Mouse (Mus musculus): ENCODE results near the gene Crhbp. TPM values are rescaled to one million over a fixed set of nuclear protein-coding genes. Genes with fewer than 3 reads are reported as not detected.
A peak's percentile ranks its signal among the peaks of the same experiment; 100 is the strongest.

Crhbp gene
- polyA plus RNA-seq (2016; fragmentation: Nextera tagmentation; extraction: Ambion mirVana) = 1.2 and 1.4 TPM in 2 replicates

DNA sequence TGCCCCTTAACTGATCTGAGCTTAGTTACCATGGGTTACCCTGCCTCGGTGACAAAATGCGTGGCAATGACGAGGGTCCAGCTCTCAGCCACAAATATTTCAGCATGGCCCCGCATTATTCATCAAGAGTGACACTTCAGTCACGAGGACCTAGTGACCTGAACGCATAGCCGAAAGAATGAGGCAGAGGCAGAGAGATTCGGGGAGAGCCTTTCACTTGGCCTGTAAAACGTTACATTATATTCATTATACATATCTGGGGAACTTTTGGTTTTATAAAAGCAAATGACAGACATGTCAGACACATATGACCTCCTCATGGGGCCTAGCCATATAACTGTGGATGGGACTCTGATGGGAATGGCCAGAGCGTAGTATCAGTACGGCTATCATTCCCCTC is at the start of gene Crhbp:
Gene Crhbp, minus strand, starts transcription at position 101 of the 400 bp plus-strand sequence.
- 65% methylated on average over 11 of the region's 11 CpGs for WGBS
- peak within 1 kb of the TSS; percentile 69; the same call in 1 of the 2 replicates for H3K27ac ChIP-seq
- H3K36me3 ChIP-seq (replicated peaks) = no peaks in the 10 kb centered on the region
- DNase-seq (ENCODE audit: extremely low spot score, low spot score) = no peak
- peaks cover 53% of the 10 kb centered on the region for H3K27me3 ChIP-seq (ENCODE audit: poor library complexity, severe bottlenecking)
- peaks cover 24% of the 10 kb centered on the region for H3K4me1 ChIP-seq
- H3K9me3 ChIP-seq = no peaks in the 10 kb centered on the region
- H3K4me3 ChIP-seq = peak within 1 kb of the TSS; percentile 61

DNA sequence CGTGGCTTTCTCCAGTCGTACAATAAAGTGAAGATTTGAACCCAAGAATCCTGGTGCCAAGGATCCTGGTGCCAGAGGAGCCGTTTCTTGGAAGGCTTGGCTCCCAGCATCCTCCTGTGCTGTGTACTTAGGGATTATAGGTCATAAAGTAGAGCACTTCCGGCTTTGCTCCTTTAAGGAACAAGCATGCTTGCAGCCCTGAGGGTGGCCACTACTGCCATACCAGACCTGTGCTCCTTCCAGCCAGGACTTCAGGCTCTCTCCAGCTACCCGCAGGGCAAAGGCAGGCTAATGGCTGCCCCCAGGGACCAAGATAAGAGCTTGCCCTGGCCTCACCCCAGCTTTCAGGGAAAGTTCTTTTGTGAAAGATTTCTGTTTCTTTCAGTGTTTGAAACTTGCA is 48.6 kb upstream of the Crhbp start:
- DNase-seq (ENCODE audit: extremely low spot score, low spot score) = no peak
- H3K4me1 ChIP-seq = peaks cover 6% of the 10 kb centered on the region; the same call in 1 of the 2 replicates
- 0 out of 2 replicates have a peak, but pooled peaks cover 5% of the 10 kb centered on the region for H3K27me3 ChIP-seq (ENCODE audit: poor library complexity, severe bottlenecking)
- no peaks in the 10 kb centered on the region for H3K36me3 ChIP-seq (replicated peaks)
- H3K9me3 ChIP-seq = no peaks in the 10 kb centered on the region
- WGBS = 81% methylated on average over 5 of the region's 5 CpGs
- H3K27ac ChIP-seq = no peak overlapping the region
- H3K4me3 ChIP-seq = no peak overlapping the region

DNA sequence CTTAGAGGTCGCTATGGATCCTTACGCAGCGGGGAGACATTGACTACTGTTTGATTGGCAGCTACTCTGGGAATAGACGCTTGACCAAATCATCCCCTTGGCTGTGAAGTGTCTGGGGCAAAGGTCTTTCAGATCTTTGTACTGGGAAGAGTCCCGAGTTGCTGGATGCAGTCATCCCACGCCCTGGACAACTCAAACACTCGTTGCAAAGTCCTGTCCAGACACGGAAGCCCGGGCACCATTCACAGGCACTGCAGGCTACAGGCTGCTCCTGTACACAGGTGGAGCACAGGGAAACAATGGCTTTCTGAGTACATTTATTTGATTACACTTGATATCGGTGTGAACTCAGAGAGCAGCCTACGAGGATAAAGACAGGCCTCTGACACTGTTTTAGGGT is 46.6 kb upstream of the Crhbp start:
- no peaks in the 10 kb centered on the region for H3K36me3 ChIP-seq (replicated peaks)
- H3K4me1 ChIP-seq = no peaks in the 10 kb centered on the region
- WGBS = 80% methylated on average over 11 of the region's 11 CpGs
- H3K9me3 ChIP-seq = no peaks in the 10 kb centered on the region
- no peak overlapping the region for H3K27ac ChIP-seq
- DNase-seq (ENCODE audit: extremely low spot score, low spot score) = no peak
- H3K27me3 ChIP-seq (ENCODE audit: poor library complexity, severe bottlenecking) = 0 out of 2 replicates have a peak, but pooled peaks cover 5% of the 10 kb centered on the region
- no peak overlapping the region for H3K4me3 ChIP-seq

DNA sequence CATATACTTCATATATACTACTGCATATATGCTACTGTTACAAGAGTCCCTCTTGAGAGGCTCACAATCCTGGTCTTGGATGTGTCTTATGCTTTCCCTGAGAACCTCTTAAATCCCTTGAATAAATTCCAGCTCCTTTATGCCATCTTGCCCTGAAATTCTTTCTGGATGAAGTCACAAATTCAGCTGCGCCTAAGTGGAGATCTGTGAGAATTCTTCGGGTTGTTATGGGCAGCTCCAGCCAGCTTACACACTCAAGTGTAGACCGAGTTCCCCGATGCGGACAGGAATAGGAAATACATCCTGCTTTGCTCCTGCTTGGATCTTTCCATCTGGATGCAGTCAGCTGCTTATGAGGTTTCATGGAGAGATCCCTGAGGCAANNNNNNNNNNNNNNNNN is 39.9 kb upstream of the Crhbp start:
- H3K4me3 ChIP-seq = no peak overlapping the region
- no peaks in the 10 kb centered on the region for H3K9me3 ChIP-seq
- no peaks in the 10 kb centered on the region for H3K36me3 ChIP-seq (replicated peaks)
- 62% methylated on average over 5 of the region's 5 CpGs for WGBS
- no peak for DNase-seq (ENCODE audit: extremely low spot score, low spot score)
- 0 out of 2 replicates have a peak, but pooled peaks cover 6% of the 10 kb centered on the region for H3K4me1 ChIP-seq
- no peaks in the 10 kb centered on the region for H3K27me3 ChIP-seq (ENCODE audit: poor library complexity, severe bottlenecking)
- no peak overlapping the region for H3K27ac ChIP-seq

DNA sequence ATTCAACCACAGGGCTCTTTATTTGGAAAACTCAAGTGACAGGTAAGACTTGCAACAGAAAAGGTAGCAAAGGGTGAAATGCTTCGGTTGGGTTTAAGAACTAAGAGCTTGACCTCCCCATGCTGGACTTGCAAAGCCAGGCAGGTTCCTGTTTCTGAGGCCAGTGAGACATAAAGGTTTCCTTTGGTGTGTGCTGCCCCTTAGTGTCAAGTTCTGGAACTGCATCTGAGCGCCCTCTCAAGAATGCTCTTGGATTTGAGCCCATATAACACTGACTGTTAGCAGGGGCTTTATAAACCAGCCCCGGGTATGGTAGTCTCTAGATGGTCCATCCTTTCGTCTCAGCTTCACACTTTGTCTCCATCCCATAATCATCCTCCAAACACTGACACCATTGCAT is 36.7 kb upstream of the Crhbp start:
- H3K9me3 ChIP-seq = no peaks in the 10 kb centered on the region
- 0 out of 2 replicates have a peak, but pooled peaks cover 6% of the 10 kb centered on the region for H3K4me1 ChIP-seq
- H3K36me3 ChIP-seq (replicated peaks) = no peaks in the 10 kb centered on the region
- H3K27ac ChIP-seq = no peak overlapping the region
- no peak overlapping the region for H3K4me3 ChIP-seq
- H3K27me3 ChIP-seq (ENCODE audit: poor library complexity, severe bottlenecking) = no peaks in the 10 kb centered on the region
- WGBS = 26% methylated on average over 4 of the region's 4 CpGs
- peak; percentile 77 for DNase-seq (ENCODE audit: extremely low spot score, low spot score)

DNA sequence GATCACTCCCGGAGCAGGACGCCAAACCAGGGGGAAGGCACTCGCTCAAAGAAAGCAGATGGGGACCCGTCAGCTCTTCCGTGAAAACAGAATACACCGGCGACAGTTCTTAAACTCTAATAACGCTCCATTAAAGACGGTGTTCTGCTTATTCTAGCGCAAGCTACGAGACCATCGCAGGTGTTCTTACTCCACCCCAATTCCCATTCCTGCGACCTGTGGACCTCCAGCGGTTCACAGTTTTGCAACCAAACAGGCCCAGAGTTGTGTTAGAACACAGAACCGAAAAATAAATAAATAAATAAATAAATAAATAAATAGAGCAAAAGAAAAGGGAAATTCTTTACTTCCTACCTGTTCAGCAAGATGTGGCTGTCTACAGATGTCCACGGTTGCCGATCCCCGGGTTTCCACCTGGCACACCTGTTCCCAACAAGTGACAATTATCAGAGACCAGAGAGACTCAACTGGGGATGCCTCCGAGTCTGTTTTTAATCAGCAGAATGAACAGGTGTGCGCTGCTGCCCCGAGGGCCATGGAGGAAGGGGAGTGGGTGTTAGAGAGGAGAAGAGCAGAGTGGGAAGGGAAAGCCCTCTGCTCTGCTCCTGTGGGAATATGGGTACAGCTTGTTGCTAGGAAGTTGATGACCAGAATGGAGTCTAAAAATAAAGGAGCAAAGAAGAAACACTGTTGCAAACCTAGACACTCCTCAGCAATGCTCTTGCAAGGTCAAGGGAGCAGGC is 34.1 kb upstream of the Crhbp start, which contains the start of gene S100z:
Gene S100z, minus strand, starts transcription at position 51 of the 743 bp plus-strand sequence.
- Histone ChIP-seq H3K27me3 (ENCODE audit: poor library complexity, severe bottlenecking) (no peaks in the 10 kb centered on the region), H3K9me3 (no peaks in the 10 kb centered on the region), H3K4me1 (no peaks in the 10 kb centered on the region), H3K27ac (no peak within 1 kb of the TSS), H3K36me3 (replicated peaks) (no peaks in the 10 kb centered on the region), H3K4me3 (no peak within 1 kb of the TSS)
- 91% methylated on average over 21 of the region's 21 CpGs for WGBS
- DNase-seq (ENCODE audit: extremely low spot score, low spot score) = no peak

DNA sequence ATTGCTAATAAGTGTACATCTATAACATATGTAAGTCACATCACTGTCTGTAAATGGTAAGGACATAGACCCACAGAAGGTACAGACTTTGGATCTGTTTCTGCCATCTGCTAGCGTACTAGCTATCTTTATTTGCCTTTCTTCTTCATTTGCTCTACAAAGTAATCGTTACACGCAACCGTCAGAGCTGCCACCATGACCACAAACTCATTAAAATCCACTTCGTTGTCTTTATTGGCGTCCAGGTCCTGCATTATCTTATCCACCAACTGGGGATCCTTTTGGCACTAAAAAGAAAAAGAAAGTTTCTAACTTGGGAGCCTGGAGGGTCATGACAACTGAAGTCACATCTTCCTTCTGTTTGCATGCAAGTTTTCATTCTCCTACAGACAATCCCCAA is 32.4 kb upstream of the Crhbp start:
- Histone ChIP-seq H3K36me3 (replicated peaks) (no peaks in the 10 kb centered on the region), H3K4me1 (no peaks in the 10 kb centered on the region), H3K4me3 (no peak overlapping the region), H3K9me3 (0 out of 2 replicates have a peak, but pooled peaks cover 2% of the 10 kb centered on the region), H3K27me3 (ENCODE audit: poor library complexity, severe bottlenecking) (no peaks in the 10 kb centered on the region), H3K27ac (no peak overlapping the region)
- DNase-seq (ENCODE audit: extremely low spot score, low spot score) = no peak
- WGBS = 91% methylated on average over 6 of the region's 6 CpGs

DNA sequence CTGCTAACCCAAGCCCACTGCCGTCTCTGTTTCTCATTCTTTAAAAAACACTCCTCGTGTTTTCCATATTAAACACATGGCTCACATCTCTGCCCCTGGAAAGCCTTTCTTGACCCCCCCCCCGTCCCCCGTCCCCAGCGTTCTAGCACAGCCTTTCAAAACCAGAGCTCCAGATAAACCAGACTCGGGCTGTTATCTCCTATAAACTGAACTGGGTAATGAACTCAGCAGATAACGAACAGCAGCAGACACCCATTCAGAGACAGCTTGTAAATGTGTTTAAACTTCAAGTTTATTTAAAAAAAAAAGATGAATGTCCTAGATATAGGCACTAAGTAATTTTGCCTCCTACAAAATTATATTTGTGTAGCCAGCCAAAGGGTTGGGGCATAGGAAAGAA is 30.4 kb upstream of the Crhbp start:
- 86% methylated on average over 7 of the region's 7 CpGs for WGBS
- Histone ChIP-seq H3K4me3 (no peak overlapping the region), H3K27me3 (ENCODE audit: poor library complexity, severe bottlenecking) (no peaks in the 10 kb centered on the region), H3K36me3 (replicated peaks) (no peaks in the 10 kb centered on the region), H3K4me1 (no peaks in the 10 kb centered on the region), H3K27ac (no peak overlapping the region), H3K9me3 (0 out of 2 replicates have a peak, but pooled peaks cover 3% of the 10 kb centered on the region)
- DNase-seq (ENCODE audit: extremely low spot score, low spot score) = no peak

DNA sequence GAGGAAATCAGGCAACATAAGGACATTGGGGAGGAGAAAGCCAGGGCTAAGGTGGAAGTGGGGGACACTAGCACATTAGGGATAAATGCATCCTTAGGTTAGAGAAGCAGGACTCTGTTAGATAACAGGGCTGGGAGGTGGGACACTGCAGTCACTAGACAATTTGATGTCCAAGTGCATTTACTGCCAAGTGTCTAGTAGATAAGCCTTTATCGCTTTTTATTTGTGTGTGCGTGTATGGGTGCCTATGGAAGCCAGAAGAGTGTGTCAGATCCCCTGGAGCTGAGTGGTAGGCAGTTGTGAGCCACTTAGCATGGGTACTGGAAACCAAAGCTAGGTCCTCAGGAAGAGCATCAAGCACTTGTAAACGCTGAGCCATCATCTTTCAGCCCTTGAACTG is 29.6 kb upstream of the Crhbp start:
- Histone ChIP-seq H3K4me1 (no peaks in the 10 kb centered on the region), H3K36me3 (replicated peaks) (no peaks in the 10 kb centered on the region), H3K27me3 (ENCODE audit: poor library complexity, severe bottlenecking) (no peaks in the 10 kb centered on the region), H3K27ac (no peak overlapping the region), H3K4me3 (no peak overlapping the region), H3K9me3 (0 out of 2 replicates have a peak, but pooled peaks cover 3% of the 10 kb centered on the region)
- DNase-seq (ENCODE audit: extremely low spot score, low spot score) = no peak
- WGBS = 86% methylated on average over 3 of the region's 3 CpGs

DNA sequence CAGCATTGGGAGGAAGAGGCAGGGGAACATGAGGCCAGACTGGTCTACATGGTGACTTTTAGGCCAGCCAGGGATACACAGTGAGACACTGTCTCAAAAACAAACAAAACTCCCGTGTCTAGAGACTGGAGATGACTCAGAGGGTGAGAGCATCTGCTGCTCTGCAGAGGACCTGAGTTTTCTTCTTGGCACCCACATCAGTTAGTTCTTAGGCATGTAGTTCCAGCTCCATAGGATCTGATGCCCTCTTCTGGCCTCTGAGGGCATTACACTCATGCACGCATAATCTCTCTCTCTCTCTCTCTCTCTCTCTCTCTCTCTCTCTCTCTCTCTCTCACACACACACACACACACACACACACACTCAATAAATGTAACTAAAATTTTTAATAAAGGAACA is 26.2 kb upstream of the Crhbp start:
- no peaks in the 10 kb centered on the region for H3K4me1 ChIP-seq
- 0 out of 2 replicates have a peak, but pooled peaks cover 3% of the 10 kb centered on the region for H3K9me3 ChIP-seq
- no peaks in the 10 kb centered on the region for H3K27me3 ChIP-seq (ENCODE audit: poor library complexity, severe bottlenecking)
- no peak overlapping the region for H3K4me3 ChIP-seq
- no peaks in the 10 kb centered on the region for H3K36me3 ChIP-seq (replicated peaks)
- H3K27ac ChIP-seq = no peak overlapping the region
- WGBS = 71% methylated on average over 2 of the region's 2 CpGs
- DNase-seq (ENCODE audit: extremely low spot score, low spot score) = no peak

DNA sequence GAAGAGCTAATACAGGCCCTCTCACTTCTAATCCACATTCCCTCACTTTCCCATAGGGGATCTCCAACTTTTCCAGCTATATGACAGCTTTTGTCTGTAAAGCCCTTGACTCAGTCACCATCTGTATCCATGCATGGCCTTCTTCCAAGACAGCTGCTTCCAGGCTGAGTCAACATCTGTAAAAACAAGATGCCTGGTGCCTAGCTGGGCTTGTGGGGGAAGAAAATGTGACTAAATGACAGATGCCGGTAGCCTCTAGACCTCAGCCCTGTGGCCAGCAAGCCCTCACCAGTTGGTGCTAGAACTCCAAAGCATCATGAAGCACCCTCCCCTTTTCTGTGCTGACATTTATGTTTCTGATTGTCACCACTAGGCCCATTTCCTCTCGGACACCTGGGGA is 6.8 kb upstream of the Crhbp start:
- Histone ChIP-seq H3K9me3 (no peaks in the 10 kb centered on the region), H3K4me3 (no peak overlapping the region), H3K36me3 (replicated peaks) (no peaks in the 10 kb centered on the region), H3K4me1 (no peaks in the 10 kb centered on the region), H3K27me3 (ENCODE audit: poor library complexity, severe bottlenecking) (peaks cover under 1% of the 10 kb centered on the region; the same call in 1 of the 2 replicates), H3K27ac (no peak overlapping the region)
- 82% methylated on average over 2 of the region's 2 CpGs for WGBS
- DNase-seq (ENCODE audit: extremely low spot score, low spot score) = no peak

DNA sequence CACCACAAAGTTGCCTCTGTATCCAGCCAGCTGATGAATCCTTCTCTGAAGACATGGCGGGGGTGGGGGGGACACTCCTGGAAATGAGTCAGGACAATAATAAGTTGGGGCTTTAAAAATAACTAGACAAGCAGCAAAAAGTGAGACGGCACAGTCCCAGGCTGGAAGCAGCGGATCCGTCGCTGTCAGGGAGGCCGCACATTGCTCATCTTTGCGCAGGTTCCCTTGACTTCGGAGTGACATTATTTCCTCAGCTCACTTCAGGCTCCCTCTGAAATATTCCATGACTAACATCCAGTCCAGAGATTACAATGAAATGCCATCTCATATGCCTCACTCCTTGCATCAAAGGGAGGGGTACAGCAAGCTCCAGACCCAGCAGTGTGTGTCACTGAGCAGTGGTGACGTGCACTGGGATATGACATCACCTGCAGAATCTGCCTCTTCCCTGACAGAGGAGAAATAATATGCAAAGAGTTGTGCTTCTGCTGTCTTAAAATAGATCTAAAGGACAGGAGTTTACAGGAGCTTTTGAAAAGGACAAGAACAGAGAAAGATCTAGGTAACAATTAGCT is 6.0 kb upstream of the Crhbp start:
- DNase-seq (ENCODE audit: extremely low spot score, low spot score) = no peak
- Histone ChIP-seq H3K9me3 (no peaks in the 10 kb centered on the region), H3K4me3 (no peak overlapping the region), H3K36me3 (replicated peaks) (no peaks in the 10 kb centered on the region), H3K4me1 (no peaks in the 10 kb centered on the region), H3K27me3 (ENCODE audit: poor library complexity, severe bottlenecking) (peaks cover 9% of the 10 kb centered on the region), H3K27ac (no peak overlapping the region)
- 93% methylated on average over 9 of the region's 9 CpGs for WGBS

DNA sequence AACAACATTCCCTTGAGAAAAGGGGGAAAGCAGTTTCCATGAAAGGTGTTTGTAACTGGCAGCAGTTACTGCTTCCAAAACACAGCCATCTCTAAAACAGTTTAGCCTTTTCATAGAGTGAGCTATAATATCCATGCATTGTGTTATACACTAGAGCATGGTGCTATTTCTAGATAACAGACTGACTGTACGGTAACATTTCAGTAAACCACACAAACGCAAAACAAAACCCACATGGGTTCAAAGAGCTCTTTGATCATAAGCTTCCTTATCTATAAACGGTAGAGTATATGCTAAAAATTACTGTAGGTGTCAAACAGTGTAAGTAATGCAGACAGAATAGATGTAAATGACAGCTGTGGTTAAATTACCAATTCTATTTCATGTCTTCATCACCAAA is 5.0 kb upstream of the Crhbp start:
- DNase-seq (ENCODE audit: extremely low spot score, low spot score) = no peak
- H3K4me1 ChIP-seq = peaks cover 1% of the 10 kb centered on the region; the same call in 1 of the 2 replicates
- WGBS = 93% methylated on average over 3 of the region's 3 CpGs

More for the DNA sequence above, 5.0 kb upstream of the Crhbp start:
- Histone ChIP-seq H3K27me3 (ENCODE audit: poor library complexity, severe bottlenecking) (peaks cover 18% of the 10 kb centered on the region), H3K36me3 (replicated peaks) (no peaks in the 10 kb centered on the region), H3K27ac (no peak overlapping the region), H3K4me3 (no peak overlapping the region), H3K9me3 (no peaks in the 10 kb centered on the region)

Data from forebrain, embryonic 10.5 days (tissue).